In the genomic region with DNA sequence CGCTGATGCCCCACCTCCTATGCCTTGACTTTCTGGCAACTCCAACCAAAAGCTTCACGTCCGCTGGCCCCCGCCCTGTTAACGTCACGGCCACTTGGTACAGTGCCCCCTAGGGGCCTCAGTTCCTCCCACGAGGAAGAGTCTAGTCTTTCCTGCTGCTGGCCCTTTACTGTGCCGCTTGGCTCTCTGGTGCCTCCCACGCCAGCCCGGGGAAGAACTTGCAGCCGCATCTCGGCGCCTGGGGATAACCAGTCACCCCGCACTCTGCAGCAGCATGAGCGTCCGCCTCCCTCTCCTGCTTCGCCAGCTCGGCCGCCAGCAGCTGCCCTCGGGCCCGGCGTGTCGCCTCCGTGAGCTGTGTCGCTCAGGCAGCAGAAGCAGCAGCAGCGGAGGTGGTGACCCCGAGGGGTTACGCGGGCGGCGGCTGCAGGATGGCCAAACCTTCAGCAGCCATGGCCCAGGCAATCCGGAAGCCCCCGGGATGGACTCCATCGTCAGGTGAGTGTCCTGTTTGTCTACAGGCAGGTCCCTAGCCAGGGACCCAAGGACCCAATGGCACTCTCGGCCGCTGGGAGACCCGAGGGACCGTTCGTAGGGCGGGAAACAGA, we compare ENCODE assay signal across 8 mouse cellular contexts. TPM values are rescaled to one million over a fixed set of nuclear protein-coding genes. Genes with fewer than 3 reads are reported as not detected.
DNase-seq lines count a peak whose midpoint lies in the region; ATAC-seq and TF ChIP-seq lines count a peak whose summit lies in the region.

A gene (plus strand): TSS at position 138 of the 608 bp plus-strand sequence.

- H3K36me3 ChIP-seq in heart, embryonic 12.5 days: no peaks in the 10 kb centered on the region
- no peaks in the 10 kb centered on the region for H3K36me3 ChIP-seq in kidney, embryonic 16.5 days (ENCODE audit: insufficient read depth, low read length)
- H3K36me3 ChIP-seq in liver, adult 2 months (ENCODE audit: control insufficient read depth, insufficient read depth, low read length): no peaks in the 10 kb centered on the region

- TF ChIP-seq CTCF in liver, adult 2 months (IDR thresholded peaks at IDR 0.05; ENCODE audit: low read depth, low read length): peak; percentile 68

- H3K9ac ChIP-seq in heart, embryonic 12.5 days: peak within 1 kb of the TSS; percentile 82
- H3K9ac ChIP-seq in kidney, embryonic 16.5 days (replicated peaks; ENCODE audit: low read length): peak within 1 kb of the TSS; percentile 87
- peak within 1 kb of the TSS; percentile 59 for H3K9ac ChIP-seq in liver, adult 2 months (ENCODE audit: low read depth, low read length)

- peak within 1 kb of the TSS; percentile 30 for H3K27ac ChIP-seq in brown adipose tissue, adult 24 weeks (replicated peaks; ENCODE audit: low read depth, low read length)
- H3K27ac ChIP-seq in heart, embryonic 12.5 days (ENCODE audit: poor library complexity, severe bottlenecking): peak within 1 kb of the TSS; percentile 95
- H3K27ac ChIP-seq in kidney, embryonic 16.5 days (ENCODE audit: low read length): peak within 1 kb of the TSS; percentile 96
- peak within 1 kb of the TSS; percentile 6; the same call in 1 of the 2 replicates for H3K27ac ChIP-seq in liver, adult 2 months (replicated peaks; ENCODE audit: insufficient read depth, low read depth, low read length)

- peak within 1 kb of the TSS; percentile 73 for H3K4me3 ChIP-seq in brown adipose tissue, adult 24 weeks (ENCODE audit: insufficient read depth, low read depth, low read length)
- H3K4me3 ChIP-seq in heart, embryonic 12.5 days: peak within 1 kb of the TSS; percentile 73
- peak within 1 kb of the TSS; percentile 79 for H3K4me3 ChIP-seq in kidney, embryonic 16.5 days (ENCODE audit: low read length)
- peak within 1 kb of the TSS; percentile 67 for H3K4me3 ChIP-seq in liver, adult 2 months (ENCODE audit: insufficient read depth, low read depth, low read length)

- no peaks in the 10 kb centered on the region for H3K27me3 ChIP-seq in heart, embryonic 12.5 days (replicated peaks)
- H3K27me3 ChIP-seq in kidney, embryonic 16.5 days (ENCODE audit: insufficient read depth, low read length): no peaks in the 10 kb centered on the region
- no peaks in the 10 kb centered on the region for H3K27me3 ChIP-seq in liver, adult 2 months (ENCODE audit: control insufficient read depth, insufficient read depth, low read length)

- ATAC-seq in erythroid progenitor cell, adult 5-6 weeks (replicated peaks; ENCODE audit: low FRiP score, poor library complexity, severe bottlenecking): peak; percentile 70
- ATAC-seq in heart, embryonic 12.5 days (ENCODE audit: insufficient number of reproducible peaks, low FRiP score): peak; percentile 81
- ATAC-seq in kidney, embryonic 16.5 days (ENCODE audit: low FRiP score, low TSS enrichment): peak; percentile 75
- ATAC-seq in monocyte, adult 5-6 weeks (replicated peaks; ENCODE audit: insufficient number of reproducible peaks, low FRiP score, low TSS enrichment, poor library complexity, severe bottlenecking): peak; percentile 78

- peak within 1 kb of the TSS; percentile 84 for H3K4me2 ChIP-seq in heart, embryonic 12.5 days
- peak within 1 kb of the TSS; percentile 96 for H3K4me2 ChIP-seq in kidney, embryonic 16.5 days (replicated peaks; ENCODE audit: low read depth, low read length)

- no peaks in the 10 kb centered on the region for H3K9me3 ChIP-seq in heart, embryonic 12.5 days (replicated peaks)
- no peaks in the 10 kb centered on the region for H3K9me3 ChIP-seq in kidney, embryonic 16.5 days (ENCODE audit: low read length)

- DNase-seq in CD4-positive, CD25-positive, alpha-beta regulatory T cell, adult 2 months (ENCODE audit: low read depth, low spot score): peak; percentile 93
- peak; percentile 31 for DNase-seq in liver, adult 2 months (ENCODE audit: extremely low read depth, low read depth, low spot score)
- peak; percentile 88 to 89 for DNase-seq in spleen, postnatal 36 days (ENCODE audit: low spot score in 2 of 2)

- no peaks in the 10 kb centered on the region for H3K4me1 ChIP-seq in brown adipose tissue, adult 24 weeks (ENCODE audit: control insufficient read depth, insufficient read depth, insufficient read length, low read length)
- H3K4me1 ChIP-seq in heart, embryonic 12.5 days (replicated peaks): peaks cover 40% of the 10 kb centered on the region
- peaks cover 43% of the 10 kb centered on the region for H3K4me1 ChIP-seq in kidney, embryonic 16.5 days (ENCODE audit: insufficient read depth, low read length)
- H3K4me1 ChIP-seq in liver, adult 2 months (ENCODE audit: control insufficient read depth, insufficient read depth, low read length): no peaks in the 10 kb centered on the region; the same call in 1 of the 2 replicates

- whole genome bisulfite sequencing in heart, embryonic 12.5 days: under 1% methylated on average over 40 of the region's 40 CpGs
- WGBS in kidney, embryonic 16.5 days: under 1% methylated on average over 40 of the region's 40 CpGs
- under 1% methylated on average over 40 of the region's 40 CpGs for WGBS in liver, adult 2 months

- no peaks in the 10 kb centered on the region for H3K79me2 ChIP-seq in liver, adult 2 months (ENCODE audit: control insufficient read depth, insufficient read depth, low read length)

- 0 out of 2 replicates have a peak, but pooled peaks have one; percentile 9 for TF ChIP-seq POLR2A in liver, adult 2 months (IDR thresholded peaks at IDR 0.05; ENCODE audit: extremely low read depth, insufficient read depth, low read length)

RNA-seq across cellular contexts. Expression of the gene that starts here (rescaled TPM):
- 0.58 TPM in 1 of 2 replicates, not detected in the other for polyA plus RNA-seq in brown adipose tissue, adult 24 weeks (2012; ENCODE audit: insufficient read depth, insufficient read length, missing spikeins)
- 9.6 and 14.8 TPM in 2 replicates for total RNA-seq in erythroid progenitor cell, adult 5-6 weeks (2015; ENCODE audit: low replicate concordance)
- total RNA-seq in erythroid progenitor cell, adult 5-6 weeks (2017; ENCODE audit: low replicate concordance): 40.4 and 55.7 TPM in 2 replicates
- 16.9 and 17.8 TPM in 2 replicates for polyA plus RNA-seq in heart, embryonic 12.5 days (2016; fragmentation: Nextera tagmentation; extraction: Ambion mirVana)
- 16.7 and 18.0 TPM in 2 replicates for polyA plus RNA-seq in kidney, embryonic 16.5 days (2015; fragmentation: Nextera tagmentation; extraction: Ambion mirVana)
- total RNA-seq in liver, adult 2 months (2014; rRNA removed): 1.0 and 2.8 TPM in 2 replicates
- 0.22 and 0.31 TPM in 2 replicates for polyA plus RNA-seq in liver, adult 2 months (2012; rRNA removed)
- total RNA-seq in monocyte, adult 5-6 weeks (2017): 28.2 to 57.1 TPM (median 34.6 TPM) in 3 replicates

Comparison
In these comparisons a context has a peak if more than half of its experiments do, and no peak if none do; other contexts are left out.
1. Peak in every context shown above with its lines: DNase-seq, ATAC-seq, H3K4me3 ChIP-seq and H3K27ac ChIP-seq.
2. RNA of the gene that starts here (polyA plus RNA-seq): 16.9 to 17.8 TPM in heart, embryonic 12.5 days and 16.7 to 18.0 TPM in kidney, embryonic 16.5 days; 0.22 to 0.31 TPM in liver, adult 2 months and 0.58 TPM in brown adipose tissue, adult 24 weeks; every median in the first group is over 10 times any median in the second.
3. DNase-seq: peak in every context shown above with its lines; median percentile 93 in CD4-positive, CD25-positive, alpha-beta regulatory T cell, adult 2 months; 88 in spleen, postnatal 36 days; 31 in liver, adult 2 months.
4. H3K27ac ChIP-seq: peak in every context shown above with its lines; median percentile 96 in kidney, embryonic 16.5 days; 95 in heart, embryonic 12.5 days; 30 in brown adipose tissue, adult 24 weeks; 6 in liver, adult 2 months.